ENCODE assay signal across 8 mouse cellular contexts in the genomic region with DNA sequence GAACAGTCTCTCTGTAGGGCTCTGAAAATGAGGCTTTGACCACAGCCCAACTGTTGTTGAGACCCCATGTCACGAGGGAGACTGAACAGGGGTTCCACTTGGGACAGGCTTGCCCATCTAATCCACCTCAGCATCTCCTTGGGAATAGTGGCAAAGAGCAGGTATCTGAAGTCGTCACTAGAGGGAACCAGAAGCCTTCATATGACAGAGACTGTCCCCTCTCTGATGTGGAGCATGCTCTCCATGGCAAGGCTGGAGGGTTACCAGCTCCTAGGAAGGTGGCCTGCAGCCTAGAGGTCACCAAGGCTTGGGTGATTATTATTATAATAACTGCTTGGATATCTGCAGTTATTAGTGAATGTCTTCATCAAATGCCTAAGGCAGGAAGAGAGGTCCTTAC.
DNase-seq lines count a peak whose midpoint lies in the region; ATAC-seq and TF ChIP-seq lines count a peak whose summit lies in the region.

No protein-coding gene starts in this region.

- no peak overlapping the region for H3K27ac ChIP-seq in embryonic facial prominence, embryonic 14.5 days (replicated peaks; ENCODE audit: low read depth, low read length)
- no peak overlapping the region for H3K27ac ChIP-seq in kidney, adult 2 months (ENCODE audit: insufficient read depth, low read depth, low read length)

- no peak for TF ChIP-seq POLR2A in kidney, adult 2 months (IDR thresholded peaks at IDR 0.05; ENCODE audit: low read depth, low read length)

- H3K4me1 ChIP-seq in embryonic facial prominence, embryonic 14.5 days (ENCODE audit: control insufficient read depth, insufficient read depth, low read length), result peaks cover 11% of the 10 kb centered on the region; the same call in 1 of the 2 replicates
- H3K4me1 ChIP-seq in kidney, adult 2 months (ENCODE audit: control insufficient read depth, insufficient read depth, low read length), result peaks cover 34% of the 10 kb centered on the region

- no peak overlapping the region for H3K9ac ChIP-seq in embryonic facial prominence, embryonic 14.5 days (ENCODE audit: low read depth, low read length)

- H3K36me3 ChIP-seq in embryonic facial prominence, embryonic 14.5 days (ENCODE audit: control insufficient read depth, insufficient read depth, low read length), result no peaks in the 10 kb centered on the region
- no peaks in the 10 kb centered on the region for H3K36me3 ChIP-seq in kidney, adult 2 months (ENCODE audit: control insufficient read depth, insufficient read depth, low read length)

- no peak overlapping the region for H3K4me3 ChIP-seq in embryonic facial prominence, embryonic 14.5 days (ENCODE audit: low read depth, low read length)
- H3K4me3 ChIP-seq in kidney, adult 2 months (ENCODE audit: insufficient read depth, low read depth, low read length), result no peak overlapping the region

- H3K27me3 ChIP-seq in embryonic facial prominence, embryonic 14.5 days (replicated peaks; ENCODE audit: control insufficient read depth, insufficient read depth, low read length), result no peaks in the 10 kb centered on the region
- no peaks in the 10 kb centered on the region for H3K27me3 ChIP-seq in kidney, adult 2 months (replicated peaks; ENCODE audit: control insufficient read depth, insufficient read depth, low read length)

- peak; percentile 70; the same call in 1 of the 2 replicates for ATAC-seq in embryonic facial prominence, embryonic 14.5 days (ENCODE audit: low read depth)
- 0 out of 2 replicates have a peak, but pooled peaks have one; percentile 46 for ATAC-seq in megakaryocyte-erythroid progenitor cell, adult 5-6 weeks (replicated peaks; ENCODE audit: low FRiP score, low TSS enrichment, poor library complexity, severe bottlenecking)

- TF ChIP-seq CTCF in kidney, adult 2 months (conservative IDR thresholded peaks at IDR 0.05; ENCODE audit: insufficient read depth, insufficient read length, low read depth, low read length), result peak; percentile 71

- 24% methylated on average over 2 of the region's 2 CpGs for WGBS in embryonic facial prominence, embryonic 14.5 days
- WGBS in kidney, adult 2 months, result 35% methylated on average over 2 of the region's 2 CpGs

- no peaks in the 10 kb centered on the region for H3K9me3 ChIP-seq in embryonic facial prominence, embryonic 14.5 days (ENCODE audit: control insufficient read depth, low read length)

- no peak overlapping the region for H3K4me2 ChIP-seq in embryonic facial prominence, embryonic 14.5 days (ENCODE audit: low read depth, low read length)

- DNase-seq in adrenal gland, postnatal 10 days, result peak; percentile 40
- DNase-seq in adrenal gland, postnatal 25 days, result no peak
- DNase-seq in thymus, postnatal 0 days (ENCODE audit: low spot score), result peak; percentile 23
- no peak for DNase-seq in thymus, postnatal 4 days
- DNase-seq in embryonic facial prominence, embryonic 14.5 days (ENCODE audit: low spot score), result peak; percentile 76
- peak; percentile 77 for DNase-seq in kidney, adult 2 months
- DNase-seq in spleen, adult 18-20 months, result no peak

Comparison
In these comparisons a context has a peak if more than half of its experiments do, and no peak if none do; other contexts are left out.
1. DNase-seq: peak in adrenal gland, postnatal 10 days (single experiment), thymus, postnatal 0 days (single experiment), embryonic facial prominence, embryonic 14.5 days (single experiment) and kidney, adult 2 months (single experiment); none in adrenal gland, postnatal 25 days (single experiment), thymus, postnatal 4 days (single experiment) and spleen, adult 18-20 months (0 of 2).